Mouse (Mus musculus): ENCODE results near the gene Aida.
"Not testable (repeated sequence)": the region's sequence is repeated elsewhere in the genome, so short reads cannot be mapped to it uniquely, and the experiment has no call there.

Gene Aida

DNA sequence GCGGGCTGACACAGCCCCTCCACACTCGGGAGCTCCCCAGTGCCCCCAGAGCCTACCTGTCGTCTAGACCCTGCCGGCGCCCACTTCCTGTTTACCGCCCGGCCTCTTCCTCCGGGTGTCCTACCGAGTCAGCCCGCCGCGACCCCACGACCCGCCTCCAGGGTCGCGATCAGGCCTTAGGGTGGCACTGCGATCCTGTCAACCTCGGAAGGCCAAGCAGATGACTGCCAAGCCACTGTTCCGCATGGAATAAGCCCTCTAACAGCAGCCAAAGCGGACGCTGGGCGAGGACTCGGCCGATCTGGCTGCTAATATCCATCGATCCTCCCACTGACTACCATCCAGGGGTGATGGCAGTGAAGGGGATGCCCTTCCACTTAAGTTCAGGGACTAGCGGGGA, at the start of gene Aida:
Aida (plus strand) TSS at position 126 of the 400 bp plus-strand sequence.
- DNase-seq (ENCODE audit: low spot score) = no peak

DNA sequence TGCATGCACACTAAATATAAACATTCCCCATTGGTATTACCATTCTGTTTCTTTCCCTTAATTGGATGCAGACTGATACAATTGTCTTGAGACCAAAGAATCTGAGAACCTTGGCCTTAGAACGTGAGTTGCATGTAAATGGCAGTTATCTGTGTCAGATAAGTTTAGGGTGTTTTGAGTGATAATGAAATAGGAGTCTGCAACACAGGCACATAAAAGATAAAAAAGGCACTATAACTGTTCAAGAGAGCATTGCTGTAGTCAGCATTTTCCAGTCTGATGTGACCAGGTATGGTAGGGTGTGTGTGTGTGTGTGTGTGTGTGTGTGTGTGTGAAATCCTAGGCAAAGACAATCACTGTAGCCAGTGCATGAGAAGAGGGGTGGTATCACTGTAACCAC, 48.2 kb upstream of the Aida start:
- no peak for DNase-seq (ENCODE audit: low spot score)

DNA sequence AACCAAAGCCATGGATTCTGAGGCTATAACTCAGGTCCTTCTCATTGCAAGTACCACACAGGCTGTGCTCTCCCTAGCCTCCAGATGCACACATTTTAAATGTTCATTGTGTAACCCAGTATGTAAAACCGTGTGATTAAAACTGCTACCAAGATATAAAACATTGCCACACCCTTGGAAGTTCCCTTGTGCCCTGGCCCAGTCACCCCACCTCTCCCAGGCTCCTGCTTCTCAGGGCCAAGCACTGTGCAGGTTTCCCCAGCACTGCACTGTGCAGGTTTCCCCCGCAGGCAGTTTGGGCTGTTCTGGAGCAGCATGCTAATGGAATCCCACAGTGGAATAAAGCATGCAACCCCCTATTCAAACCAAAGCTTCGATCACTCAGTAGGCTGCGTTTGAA, 45.8 kb upstream of the Aida start:
- no peak for DNase-seq (ENCODE audit: low spot score)

DNA sequence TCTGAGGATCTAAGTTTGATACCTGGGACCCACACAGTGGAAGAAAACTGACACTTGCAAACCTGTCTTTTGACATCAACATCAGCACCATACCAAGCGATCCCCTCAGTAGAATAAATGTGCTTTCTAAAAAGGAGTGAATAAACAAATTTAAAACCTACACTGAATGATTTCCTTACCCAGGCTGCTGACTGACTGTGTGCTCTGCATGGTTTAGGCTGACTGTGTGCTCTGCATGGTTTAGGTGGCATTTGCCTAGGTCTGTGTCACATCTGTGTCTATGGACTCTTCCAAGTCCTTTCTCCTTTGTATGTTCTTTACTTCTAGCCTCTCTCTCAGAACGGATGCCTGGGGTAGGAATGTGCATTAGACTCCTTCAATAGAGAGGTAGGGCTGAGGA, 44.6 kb upstream of the Aida start:
- no peak for DNase-seq (ENCODE audit: low spot score)

DNA sequence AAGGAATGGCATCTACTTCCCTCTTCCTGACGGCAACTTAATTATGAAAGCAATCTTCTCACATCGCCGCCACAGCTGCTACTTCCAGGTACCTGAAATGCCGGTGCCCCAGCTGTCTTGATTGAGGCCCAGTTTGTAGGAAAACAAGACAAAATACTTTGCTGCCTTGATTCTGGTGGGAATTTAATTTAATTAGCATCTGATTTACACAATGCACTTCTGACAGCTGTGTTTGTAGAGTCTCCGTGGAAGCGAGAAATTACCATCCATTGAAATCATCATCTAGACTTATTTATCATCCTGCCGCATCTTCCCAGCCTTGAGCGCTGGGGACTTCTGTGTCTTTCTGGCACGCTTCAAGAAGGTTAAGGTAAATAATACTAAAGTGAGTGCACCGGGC, 43.8 kb upstream of the Aida start:
- peak; percentile 27 for DNase-seq (ENCODE audit: low spot score)

DNA sequence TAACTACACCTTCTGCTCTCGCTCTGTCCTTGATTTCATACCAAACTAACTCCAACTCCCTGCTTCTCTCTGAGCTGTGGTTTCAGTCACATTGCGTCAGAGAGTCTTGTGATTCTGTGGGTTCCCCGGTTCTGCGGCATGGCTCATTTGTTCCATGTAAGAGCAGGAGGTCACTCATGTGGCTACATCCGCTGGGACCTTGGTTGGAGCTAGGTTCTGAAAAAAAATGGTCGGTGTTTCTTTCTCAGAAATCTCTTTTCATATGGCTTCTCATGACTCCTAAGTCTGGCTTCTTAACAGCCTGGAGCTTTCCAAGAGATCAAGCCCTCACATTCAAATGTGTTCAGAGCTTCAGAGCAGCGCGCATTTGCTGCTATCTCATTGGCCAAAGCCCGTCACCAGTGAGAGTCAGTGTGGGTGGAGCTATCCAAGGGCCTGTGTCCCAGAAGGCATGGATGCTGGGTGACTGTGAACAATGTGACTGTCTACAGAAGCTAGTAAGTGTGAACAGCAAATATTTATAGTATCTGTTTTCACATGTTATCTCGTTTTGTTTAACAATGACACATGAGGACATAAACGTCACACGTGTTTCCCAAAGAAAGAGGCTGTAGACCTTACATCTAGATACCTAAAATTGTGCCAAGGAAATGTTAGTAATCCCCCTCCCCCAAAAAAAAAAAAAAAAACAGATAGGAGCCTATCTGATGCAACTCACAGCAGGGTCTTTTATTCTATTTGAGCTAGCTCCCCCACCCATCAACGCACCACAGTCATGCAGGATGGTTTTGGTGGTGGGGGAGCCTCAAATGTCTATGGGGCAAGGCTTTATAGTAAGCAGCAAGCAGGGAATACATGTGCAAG, 32.0 kb upstream of the Aida start:
- DNase-seq (ENCODE audit: low spot score) = no peak

DNA sequence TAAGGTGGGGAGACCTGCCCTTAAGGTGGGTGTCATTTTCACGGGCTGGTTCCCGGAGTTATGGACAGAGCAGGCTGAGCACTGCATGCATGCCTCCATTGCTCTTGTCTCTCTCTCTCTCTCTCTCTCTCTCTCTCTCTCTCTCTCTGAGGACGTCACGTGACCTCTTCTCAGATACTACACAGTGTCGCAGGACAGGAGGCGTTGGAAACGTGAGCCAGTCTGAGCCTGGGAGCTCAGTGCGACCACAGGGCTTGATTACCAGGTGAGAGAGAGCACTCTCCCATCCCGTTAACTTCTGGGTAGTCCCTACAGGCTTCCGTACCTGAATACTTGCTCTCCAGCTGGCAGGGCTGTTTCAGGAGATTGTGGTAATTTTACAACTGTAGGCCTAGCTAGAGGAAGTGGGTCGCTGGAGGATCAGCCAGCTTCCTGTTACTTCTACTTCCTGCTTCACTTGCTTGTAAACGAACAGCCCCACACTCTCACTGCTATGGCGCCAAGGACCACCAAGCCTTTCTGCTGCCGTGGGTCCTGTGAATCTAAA, 30.4 kb upstream of the Aida start:
- DNase-seq (ENCODE audit: low spot score) = no peak

DNA sequence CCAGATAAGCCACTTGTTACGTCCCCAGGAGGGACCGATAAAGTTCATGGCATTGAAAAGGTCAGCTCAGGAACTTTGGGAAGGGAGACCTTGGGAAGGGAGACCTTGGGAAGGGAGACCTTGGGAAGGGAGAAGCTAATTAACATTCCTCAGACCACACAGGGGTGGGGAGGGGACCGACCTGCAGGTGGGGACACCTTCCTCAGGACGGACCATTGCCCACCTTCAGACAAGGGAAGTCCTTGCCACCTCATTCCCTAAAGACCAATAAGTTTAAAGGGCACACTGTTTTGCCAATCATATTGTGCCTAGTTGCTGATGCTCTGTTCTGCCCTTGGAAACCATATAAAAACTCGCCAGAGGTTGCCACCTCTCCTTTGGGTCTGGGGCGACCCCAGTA, 28.7 kb upstream of the Aida start:
- no peak for DNase-seq (ENCODE audit: low spot score)

DNA sequence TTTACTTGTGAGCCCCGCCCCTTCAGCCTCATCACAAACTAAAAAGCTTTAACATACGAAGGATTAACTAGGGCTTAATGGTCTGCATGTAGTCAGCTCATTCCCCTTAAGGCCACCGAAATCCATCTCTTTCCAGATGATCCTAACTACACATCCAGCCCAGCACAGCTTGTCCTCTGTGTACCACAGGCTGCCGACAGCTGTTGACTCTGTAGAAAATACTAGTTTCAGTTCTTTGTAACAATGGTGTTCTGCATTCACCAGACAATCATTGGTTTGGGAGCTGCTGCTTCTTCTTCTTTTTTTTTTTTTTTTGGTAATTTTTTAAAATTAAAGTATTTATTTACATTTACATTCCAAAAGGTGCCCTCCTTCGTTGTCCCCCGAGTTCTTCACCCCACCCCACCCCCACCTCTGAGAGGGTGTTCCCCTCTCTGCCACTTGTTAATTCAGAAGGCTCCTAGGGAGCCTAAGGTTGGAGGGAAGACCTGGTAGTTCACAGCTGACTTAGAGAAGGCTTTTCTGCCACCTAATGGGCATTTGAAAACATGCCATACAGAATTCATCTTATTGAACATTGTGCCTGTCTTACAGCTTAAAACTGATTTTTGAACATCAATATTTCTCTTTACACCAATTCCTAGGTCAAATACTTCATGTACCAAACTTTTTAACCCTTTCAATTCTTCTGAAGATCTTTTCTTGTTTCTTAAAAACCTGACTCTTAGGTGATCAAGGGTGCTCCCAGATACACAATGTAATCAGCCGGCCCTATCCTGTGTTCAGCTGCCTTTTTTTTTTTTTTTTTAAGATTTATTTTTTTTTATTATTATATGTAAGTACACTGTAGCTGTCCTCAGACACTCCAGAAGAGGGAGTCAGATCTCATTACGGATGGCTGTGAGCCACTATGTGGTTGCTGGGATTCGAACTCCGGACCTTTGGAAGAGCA, 23.2 kb upstream of the Aida start:
- DNase-seq (ENCODE audit: low spot score) = peak; percentile 77

DNA sequence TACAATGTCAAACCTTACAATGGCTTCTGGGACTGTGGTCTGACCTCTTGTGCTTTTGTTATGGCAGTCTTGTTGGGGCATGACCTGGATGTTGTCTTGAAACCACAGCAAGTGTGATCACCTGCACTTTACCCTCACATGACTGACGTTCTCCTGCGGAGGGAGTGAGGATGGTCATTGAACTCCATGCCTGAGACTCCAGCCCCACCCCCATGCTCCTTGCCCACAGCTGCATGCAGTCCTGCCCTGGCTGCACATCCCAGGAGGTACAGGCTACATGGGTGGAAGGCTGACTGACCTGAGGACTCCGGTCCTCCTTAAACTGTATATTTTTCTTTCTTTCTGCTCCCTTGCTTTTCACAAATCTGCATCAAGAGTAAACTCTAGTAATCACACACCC, 22.0 kb upstream of the Aida start:
- no peak for DNase-seq (ENCODE audit: low spot score)

DNA sequence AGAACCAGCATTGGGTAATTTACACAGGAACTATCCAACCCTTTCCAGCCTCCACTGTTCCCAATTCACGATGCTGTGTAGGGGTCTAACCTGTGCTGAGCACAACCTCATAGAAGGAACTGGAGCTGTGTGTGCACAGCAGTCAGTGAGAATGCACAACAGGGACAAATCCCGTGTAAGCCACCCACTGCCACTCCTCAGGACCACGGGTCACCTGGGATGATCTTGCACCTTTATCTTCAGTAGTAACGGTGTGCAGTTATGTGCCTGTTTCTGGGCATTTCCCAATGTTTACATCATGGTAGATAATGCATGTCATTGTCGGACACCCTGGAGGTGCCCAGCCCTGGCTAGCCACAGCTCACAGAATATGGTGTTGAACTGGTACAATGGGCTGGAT, 20.6 kb upstream of the Aida start:
- no peak for DNase-seq (ENCODE audit: low spot score)

DNA sequence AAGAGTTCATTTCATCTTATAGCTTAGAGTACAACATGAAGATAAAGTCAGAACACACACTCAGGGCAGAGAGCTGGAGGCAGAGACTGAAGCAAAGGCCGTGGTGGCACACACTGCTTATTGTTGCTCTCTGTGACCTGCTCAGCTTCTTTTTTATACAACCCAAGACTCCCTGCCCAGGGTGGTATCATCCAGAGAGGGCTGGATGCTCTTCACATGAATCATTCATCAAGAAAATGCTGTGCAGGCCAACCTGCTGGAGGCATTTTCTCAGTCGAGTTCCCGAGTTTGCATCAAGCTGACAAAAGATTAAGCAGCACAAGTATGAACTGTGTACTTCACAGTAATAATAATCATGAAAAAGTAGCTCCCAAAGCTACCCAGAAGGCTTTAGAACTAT, 8.0 kb upstream of the Aida start:
- no peak for DNase-seq (ENCODE audit: low spot score)

DNA sequence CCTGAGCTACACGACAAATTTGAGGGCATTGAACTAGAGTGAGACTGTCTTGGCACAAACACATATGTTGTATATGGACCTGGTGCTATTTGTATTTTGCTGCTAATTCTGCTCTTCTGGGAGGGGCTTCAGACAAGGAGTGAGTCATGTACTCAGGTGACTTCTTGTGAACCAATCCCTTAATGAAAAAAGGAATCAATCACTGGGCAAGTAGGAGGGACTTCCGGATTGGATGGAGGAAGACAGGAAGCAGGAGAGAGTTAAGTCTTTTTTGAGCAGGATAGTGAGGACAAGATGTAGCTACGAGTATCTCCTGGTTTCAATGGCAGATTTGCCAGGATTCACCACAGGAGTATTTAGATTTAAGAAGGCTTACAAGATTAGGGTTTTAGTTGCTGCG, 6.8 kb upstream of the Aida start:
- no peak for DNase-seq (ENCODE audit: low spot score)

DNA sequence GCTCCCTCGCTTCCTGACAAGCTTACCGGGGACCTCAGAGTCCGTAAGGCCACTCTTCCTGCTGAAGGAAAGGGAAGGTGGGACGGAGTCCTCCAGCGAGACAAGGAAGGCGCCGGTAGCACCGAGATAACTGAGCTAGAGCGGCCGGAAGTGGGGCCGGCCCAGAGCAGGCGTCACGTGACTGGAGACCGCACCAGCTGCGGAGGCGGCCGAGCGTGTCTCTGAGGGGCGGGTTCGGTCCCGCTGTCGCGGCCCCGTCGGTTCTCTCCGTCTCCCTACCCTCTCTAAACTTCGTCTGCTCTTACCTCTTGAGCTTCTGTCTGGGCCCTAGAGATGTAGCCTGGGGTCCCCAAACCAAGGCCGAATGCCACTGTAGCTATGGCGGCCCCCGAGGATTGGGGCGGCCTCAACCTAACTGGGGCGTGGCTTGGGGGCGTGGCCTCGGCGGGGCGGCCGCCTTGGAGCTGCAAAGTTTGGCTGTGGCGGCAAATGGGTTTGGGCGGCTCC, 540 bp downstream of the Aida start, which contains the start of gene Brox:
Brox (minus strand) TSS at position 393 of the 507 bp plus-strand sequence.
- DNase-seq (ENCODE audit: low spot score) = peak; percentile 95

DNA sequence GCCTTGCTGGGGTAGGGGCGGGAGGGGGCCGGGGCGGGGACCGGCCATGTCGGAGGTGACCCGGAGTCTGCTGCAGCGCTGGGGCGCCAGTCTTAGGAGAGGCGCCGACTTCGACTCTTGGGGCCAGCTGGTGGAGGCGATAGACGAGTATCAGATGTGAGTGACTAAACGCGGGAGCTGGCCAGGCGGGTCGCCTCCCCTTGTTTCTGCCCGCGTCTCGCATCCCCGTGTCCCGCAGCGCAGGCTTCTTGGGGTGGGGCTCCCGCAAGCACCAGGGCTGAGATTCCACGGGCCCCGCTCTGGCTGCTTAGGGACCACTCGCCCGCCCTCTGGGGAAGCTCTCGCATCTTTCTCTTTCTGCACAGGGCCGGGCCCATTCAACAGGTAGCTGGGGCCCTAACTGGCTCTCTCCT, 1.1 kb downstream of the Aida start:
- peak; percentile 70 for DNase-seq (ENCODE audit: low spot score)

DNA sequence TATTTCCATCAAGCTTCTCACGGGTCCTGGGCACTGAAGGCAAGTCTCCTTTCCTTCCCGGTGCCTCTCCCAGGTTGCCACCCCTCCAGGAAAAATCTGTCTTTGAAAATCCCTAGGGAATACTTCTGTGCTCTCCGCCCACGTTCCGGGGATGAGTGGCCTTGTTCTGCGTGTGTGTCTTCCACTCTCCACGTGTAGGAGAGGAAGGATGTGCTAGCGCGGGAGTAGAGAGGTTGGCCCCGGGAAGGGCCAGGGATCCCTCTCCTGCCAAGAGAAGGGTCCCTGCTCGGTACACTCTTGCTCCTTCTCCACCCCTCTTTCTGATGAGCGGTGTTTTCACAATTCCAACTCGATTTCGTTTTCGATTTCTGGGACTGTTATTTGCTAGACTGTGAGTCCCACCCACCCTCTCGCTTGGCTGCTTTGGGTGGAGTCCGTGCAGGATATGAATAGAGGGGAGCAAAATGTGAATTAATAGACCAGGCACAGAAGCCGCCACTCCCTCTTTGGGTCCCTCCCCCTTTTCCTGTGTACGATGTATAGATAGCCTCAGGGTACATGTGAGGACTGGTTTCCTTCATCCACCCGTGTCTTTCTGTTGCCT, 1.6 kb downstream of the Aida start:
- peak; percentile 84 for DNase-seq (ENCODE audit: low spot score)

DNA sequence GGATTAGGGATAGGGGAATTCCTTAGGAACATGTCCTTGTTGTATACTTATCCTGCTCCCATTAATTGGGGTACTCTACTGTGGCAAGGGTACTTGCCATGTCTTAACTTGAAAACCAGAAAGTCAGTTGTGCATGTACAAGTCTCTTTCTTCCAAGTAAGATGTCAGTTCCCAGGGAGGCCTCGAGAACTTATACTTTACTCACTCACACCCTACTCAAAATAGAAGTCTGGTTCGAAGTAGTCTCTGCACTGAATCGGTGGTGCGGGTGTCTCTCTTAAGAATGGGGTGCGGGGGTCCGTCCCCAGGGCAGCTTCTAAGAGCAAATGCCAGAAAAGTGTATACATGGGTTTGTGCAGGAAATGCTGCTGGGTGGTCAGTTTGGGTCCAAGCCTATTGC, 2.8 kb downstream of the Aida start:
- peak; percentile 88 for DNase-seq (ENCODE audit: low spot score)

DNA sequence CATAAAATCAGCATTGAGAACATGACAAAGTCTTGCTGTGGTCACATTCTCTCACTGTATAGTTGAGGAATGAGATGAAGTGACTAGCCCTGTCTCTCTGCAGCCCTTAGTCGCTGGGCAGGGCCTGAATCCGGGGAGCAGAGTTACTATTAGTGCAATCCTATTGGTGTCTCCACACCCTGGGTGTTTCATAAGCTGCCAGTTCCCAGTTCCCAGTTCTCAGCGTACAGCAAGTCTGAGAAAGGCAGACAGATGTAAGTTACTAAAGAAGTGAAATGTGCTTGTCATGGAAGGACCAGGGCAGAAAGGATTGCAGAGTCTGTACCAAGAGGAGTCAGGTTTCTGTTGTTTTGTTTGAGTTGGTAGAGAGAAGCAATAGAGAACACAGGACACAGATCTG, 11.2 kb downstream of the Aida start:
- no peak for DNase-seq (ENCODE audit: low spot score)

DNA sequence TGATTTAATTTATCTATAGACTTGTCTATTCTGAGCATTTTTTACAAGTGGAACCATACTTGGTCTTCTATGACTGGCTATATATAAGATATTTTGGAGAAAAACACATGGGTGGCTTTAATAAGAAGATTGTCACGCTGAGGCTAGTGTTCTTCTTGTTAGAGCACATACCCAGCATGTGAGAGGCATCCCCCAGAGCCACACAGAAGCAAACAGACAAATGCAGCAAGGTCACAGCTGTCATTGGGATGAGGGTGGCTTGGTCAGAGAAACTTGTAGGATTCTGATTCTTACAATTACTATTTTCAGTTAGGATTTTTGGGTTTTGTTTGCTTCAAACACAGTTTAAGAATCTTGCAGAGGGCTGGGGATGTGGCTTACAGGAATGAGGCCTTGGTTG, 12.1 kb downstream of the Aida start:
- no peak for DNase-seq (ENCODE audit: low spot score)

DNA sequence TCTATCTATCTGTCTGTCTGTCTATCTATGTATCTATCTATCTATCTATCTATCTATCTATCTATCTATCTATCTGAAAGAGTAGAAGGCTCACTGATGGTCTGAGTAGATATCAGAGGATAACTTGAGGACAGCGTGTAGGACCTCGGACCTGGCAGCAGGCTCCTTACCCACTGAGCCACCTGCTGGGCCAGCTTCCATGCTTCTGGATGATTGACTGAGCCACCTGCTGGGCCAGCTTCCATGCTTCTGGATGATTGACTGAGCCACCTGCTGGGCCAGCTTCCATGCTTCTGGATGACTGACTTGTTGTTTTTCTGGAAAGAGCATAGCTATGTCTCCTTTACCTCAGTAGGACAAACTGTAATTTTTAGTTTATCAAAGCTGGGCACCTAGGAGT, 13.2 kb downstream of the Aida start:
- DNase-seq (ENCODE audit: low spot score) = not testable (repeated sequence)

DNA sequence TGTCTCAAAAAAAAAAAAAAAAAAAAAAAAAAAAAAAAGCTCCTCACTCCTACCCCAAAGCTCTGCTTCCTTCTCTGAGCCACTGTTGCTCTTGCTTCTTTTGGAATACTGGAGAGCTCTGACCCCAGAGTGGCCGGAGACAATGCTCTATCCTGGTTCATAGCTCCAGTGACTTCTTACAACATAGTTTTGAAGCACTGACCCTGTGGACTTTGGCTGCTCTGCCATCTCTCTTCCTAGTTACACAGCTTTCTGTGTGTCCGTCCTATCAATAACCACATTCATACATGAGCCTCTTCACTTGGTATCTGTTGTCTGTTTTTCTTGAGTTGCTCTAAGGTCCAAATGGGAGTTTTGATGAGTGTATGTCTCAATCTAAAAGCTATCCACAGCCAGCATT, 15.7 kb downstream of the Aida start:
- no peak for DNase-seq (ENCODE audit: low spot score)

DNA sequence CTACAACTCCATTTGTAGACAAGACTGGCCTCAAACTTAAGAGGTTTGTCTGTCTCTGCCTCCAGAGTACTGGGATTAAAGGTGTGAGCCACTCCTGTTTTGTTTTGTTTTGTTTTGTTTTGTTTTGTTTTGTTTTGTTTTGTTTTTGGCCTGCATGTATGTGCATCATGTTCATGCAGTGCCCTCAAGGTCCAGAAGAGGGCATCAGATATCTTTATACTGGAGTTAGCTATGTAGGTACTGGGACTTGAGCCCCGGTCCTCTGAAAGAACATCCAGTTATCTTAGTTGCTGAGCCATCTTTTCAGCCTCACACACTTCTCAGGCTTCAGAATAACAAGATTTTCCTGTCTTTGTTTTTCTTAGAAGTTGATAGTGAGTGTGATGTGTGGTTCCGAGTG, 19.4 kb downstream of the Aida start:
- DNase-seq (ENCODE audit: low spot score) = no peak
